Mouse (Mus musculus) T-helper 17 cell (primary cell): ENCODE results near the gene Nudt7.

ENCODE experiments used
- in situ Hi-C, 2 experiments: fragments of 300-600 bp; cut with MboI, MseI; formaldehyde crosslinking; loops; 1 replicate in 1 of 2; 2 replicates in 1 of 2; pipeline ENCODE4 v1.15.1; 2025; ENCODE audit warnings: high pct_unique_total_duplicates in 2 of 2

Nudt7 gene

DNA sequence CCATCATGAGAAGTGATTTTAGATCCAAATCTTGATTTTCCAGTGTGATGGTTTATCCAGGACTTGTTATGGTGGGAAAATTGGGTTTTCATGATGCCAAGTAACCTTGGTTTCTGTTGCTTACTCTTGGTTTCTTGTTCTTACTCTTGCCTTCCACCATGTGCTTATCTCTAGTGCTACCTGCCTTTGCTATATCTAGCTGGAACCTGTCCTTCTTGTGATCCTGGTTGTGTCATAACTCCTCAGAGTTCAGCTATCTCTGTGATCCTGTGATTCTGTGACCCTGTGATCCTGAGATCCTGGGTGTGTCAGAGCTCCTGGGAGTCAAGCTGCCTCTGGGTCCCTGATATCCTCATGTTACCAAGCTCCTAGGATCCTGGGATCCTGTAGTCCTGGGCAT, 8.8 kb downstream of the Nudt7 start:
- in situ Hi-C loops: no loop called here

GRCm38 (mm10) chr8:114143645-114144290, 10.4 kb downstream of the Nudt7 start:
- in situ Hi-C loops: no loop called here

GRCm38 (mm10) chr8:114153311-114154045, 20.1 kb downstream of the Nudt7 start:
- in situ Hi-C loops: no loop called here

- in situ Hi-C loops: no loop called here
Measured at GRCm38 (mm10) chr8:114158586-114158985, 25.2 kb downstream of the Nudt7 start.

- in situ Hi-C loops: no loop called here
Measured at GRCm38 (mm10) chr8:114159666-114160065, 26.3 kb downstream of the Nudt7 start.

DNA sequence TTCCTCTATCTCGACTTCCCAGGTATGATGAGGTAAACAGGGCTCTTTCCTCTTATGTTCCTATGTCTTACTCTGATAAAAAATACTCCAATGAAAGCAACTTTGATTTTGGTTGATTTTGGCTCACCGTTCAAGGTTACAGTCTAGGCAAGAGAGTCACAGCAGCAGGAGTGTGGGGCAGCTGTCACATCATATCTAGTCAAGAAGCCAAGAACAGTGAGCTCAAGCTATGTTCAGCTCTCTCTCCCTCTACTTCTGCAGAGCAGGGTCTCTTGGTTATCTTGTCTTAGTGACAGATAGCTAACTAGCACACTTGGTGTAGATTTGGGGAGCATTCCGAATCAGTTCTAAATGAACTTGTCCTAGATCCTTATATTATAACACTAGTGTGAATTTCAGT, 30.5 kb downstream of the Nudt7 start:
- in situ Hi-C loops: no loop called here

- in situ Hi-C loops: no loop called here
Measured at GRCm38 (mm10) chr8:114164444-114165096, 31.2 kb downstream of the Nudt7 start.

- in situ Hi-C loops: no loop called here
Measured at GRCm38 (mm10) chr8:114165741-114166140, 32.4 kb downstream of the Nudt7 start.

DNA sequence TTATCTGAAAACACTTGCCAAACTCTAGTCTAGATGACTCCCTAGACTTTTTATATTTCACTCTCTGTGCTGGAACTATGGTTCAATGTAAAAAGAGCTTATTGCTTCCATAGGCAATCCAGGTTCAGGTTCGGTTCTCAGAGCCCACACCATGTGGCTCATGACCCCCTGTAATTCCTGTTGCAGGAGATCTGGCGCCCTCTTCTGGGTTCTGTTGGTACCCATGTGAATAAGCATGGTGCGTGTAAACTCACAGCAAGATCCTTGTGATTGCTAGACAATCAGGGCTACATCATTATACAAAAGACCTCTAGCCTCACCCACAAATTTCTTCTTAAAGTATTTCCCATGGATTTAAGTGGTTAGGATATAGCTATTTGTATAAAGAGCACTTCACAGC, 43.4 kb downstream of the Nudt7 start:
- in situ Hi-C loops: no loop called here

GRCm38 (mm10) chr8:114193334-114193733, 60.0 kb downstream of the Nudt7 start:
- in situ Hi-C loops: no loop called here

DNA sequence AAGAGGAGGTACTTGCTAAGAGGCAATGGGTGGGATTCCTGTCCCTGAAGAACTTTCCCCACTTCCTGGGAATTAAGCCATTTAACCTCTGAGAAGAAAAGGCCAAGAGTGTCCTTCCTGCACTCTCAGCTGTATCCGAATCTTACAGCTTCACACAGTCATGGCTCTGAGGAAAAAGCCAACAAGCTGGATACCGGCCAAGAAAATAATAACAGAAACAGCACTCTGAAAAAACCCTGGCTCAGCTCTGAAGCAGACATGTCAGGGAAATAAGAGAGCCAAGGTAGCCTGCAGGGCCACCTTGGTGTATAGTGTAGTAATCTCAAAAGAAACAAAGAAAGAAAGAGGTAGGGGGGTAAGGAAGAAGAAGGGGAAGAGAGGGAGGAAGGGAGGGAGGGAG, 65.6 kb downstream of the Nudt7 start:
- in situ Hi-C loops: no loop called here
